Mouse (Mus musculus): Measurements from ENCODE around the gene BB287469.
"Not testable (repeated sequence)": the region's sequence is repeated elsewhere in the genome, so short reads cannot be mapped to it uniquely, and the experiment has no call there.

The BB287469 gene

GRCm38 (mm10) chr12:87816277-87816676 is at the start of gene BB287469:
Gene BB287469 (plus strand): TSS chr12:87816577.
- DNase-seq, result not testable (repeated sequence)

GRCm38 (mm10) chr12:87775655-87776054 is 40.7 kb upstream of the BB287469 start, which contains the start of gene Gm21319:
Gene Gm21319 (minus strand): TSS chr12:87775755.
- not testable (repeated sequence) for DNase-seq

- DNase-seq, result not testable (repeated sequence)
These were observed 21.2 kb upstream of the BB287469 start, which contains the start of gene Gm21936 for GRCm38 (mm10) chr12:87795212-87795611. Gene Gm21936 (plus strand): TSS chr12:87795512.

DNA sequence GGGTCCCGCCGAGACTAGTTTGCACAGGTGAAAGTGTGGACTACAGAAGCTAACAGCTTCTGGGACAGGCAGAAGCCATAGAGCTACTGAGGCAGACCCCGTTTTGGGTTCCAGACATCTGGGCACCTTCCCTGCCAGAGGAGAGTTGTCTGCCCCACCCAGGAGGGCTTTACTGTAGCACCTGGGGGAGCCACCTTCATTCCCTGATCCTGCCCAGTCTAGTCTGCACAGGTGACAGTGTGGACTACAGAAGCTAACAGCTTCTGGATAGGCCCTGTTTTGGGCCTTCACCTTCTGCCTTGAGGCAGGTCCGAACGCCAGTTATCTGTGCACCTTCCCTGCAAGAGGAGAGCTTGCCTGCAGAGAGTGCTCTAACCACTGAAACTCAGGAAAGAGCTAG is 18.4 kb upstream of the BB287469 start:
- not testable (repeated sequence) for DNase-seq

GRCm38 (mm10) chr12:87842239-87842638 is 25.9 kb downstream of the BB287469 start, which contains the start of gene Gm2001:
Gene Gm2001 (minus strand): TSS chr12:87842339.
- not testable (repeated sequence) for DNase-seq

DNA sequence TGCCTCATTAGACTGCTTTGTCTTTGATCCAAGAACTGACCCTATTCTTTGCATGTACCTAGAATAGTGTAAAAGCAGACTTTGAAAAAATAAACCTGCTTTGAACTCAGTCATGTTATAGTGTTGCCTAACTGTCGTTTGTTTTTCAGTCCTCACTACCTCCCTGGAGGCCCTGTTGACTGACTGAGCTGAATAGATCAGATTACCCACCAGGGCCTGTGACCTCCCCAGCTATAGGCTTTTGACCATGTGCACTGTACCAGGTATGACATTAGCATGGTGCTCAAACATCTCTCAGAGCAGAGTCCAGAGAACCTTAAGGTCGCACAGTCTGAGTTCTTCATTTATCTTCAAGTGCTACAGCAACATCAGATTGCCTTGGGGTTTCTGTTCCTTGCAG is 34.3 kb downstream of the BB287469 start:
- DNase-seq, result not testable (repeated sequence)

DNA sequence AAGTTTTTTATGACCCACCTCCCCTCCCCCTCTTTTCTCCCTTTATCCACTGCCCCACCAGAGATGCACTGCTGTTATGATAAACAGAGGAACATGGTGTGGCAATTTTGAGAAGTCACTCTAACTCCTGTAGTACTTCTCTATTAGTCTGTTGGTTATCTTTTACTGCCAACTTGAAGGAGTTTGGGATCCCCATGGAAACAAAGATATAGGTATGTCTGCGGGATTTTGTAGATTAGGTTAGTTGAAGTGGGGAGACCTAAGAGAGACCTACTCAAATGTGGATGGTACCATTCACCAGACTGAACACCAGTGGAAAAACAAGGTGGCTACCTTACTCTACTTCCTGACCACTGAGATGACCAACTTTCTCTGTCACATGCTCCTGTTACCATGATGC is 39.7 kb downstream of the BB287469 start:
- not testable (repeated sequence) for DNase-seq

DNA sequence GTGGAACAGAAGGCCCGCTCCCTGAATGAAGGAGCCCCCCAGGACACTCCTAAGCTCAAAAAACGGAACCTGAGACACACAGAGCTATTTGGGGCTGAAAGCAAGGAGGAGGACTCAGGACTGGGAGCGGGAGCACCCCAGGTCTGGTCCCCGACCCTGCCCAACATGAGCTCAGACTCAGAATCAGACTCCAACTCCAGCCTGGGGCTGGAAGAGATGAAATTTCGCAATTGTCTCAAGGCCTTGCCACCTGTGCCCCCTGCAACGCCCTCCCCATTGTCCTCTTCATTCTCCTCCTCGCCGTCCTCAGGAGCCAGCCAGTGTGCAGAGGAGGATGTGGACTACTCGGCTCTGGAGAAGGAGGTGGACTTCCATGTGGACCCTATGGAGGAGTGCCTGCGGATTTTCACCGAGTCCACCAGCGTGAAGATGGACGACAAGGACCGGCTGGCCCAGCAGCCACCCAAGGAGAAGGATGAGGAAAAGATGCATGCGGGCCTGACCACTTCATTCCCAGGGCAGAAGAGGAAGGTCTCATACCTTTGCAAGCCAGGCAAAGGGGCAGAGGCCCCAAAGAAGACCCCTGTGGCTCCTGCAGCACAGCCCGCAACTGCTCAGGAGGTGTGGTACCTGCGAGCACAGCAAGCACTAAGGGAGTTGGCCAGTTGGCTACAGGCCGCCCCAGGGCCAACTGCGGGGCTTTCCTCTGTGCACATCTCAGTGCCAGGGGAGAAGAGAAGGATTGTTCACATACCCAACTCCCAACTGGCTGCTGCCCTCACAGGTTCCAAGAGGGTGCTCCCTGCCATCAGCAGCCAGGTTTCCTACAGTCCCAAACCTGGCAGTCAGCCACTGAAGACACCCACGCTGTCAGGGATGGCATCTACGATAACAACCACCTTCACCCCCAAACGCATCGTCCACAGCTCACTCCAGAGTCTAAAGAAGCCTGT is 45.6 kb downstream of the BB287469 start:
- DNase-seq, result not testable (repeated sequence)

- DNase-seq, result not testable (repeated sequence)
These were observed 47.3 kb downstream of the BB287469 start for GRCm38 (mm10) chr12:87863638-87864037.

- not testable (repeated sequence) for DNase-seq
These were observed 47.7 kb downstream of the BB287469 start for GRCm38 (mm10) chr12:87864048-87864447.

Data from cerebellum, adult 11 months (tissue).